Mouse (Mus musculus): ENCODE measurements around the gene Gtf2i. TPM values are rescaled to one million over a fixed set of nuclear protein-coding genes. Genes with fewer than 3 reads are reported as not detected.
"Not testable (repeated sequence)": the region's sequence is repeated elsewhere in the genome, so short reads cannot be mapped to it uniquely, and the experiment has no call there.

The Gtf2i gene
- polyA plus RNA-seq, 1 experiment from 2014 or later = 182 TPM

DNA sequence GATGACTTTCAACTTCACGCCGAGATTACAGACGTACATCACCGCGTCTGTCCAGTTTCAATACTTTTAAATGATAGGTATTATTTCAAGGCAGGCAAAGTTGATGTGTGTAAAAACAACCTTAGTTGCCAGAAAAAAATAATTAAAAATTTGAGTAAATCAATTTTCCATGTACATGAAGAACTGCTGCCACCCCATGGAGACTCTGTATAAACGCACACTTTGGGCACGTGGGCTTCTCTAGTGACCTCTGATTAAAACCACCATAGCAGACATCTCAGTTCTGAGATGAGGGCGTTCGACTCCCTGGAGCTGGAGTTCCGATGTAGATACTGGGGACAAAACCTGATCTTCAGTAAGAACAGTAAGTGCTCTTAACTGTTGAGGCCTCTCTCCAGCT, 26.8 kb upstream of the Gtf2i start:
- Histone ChIP-seq H3K4me1 (no peaks in the 10 kb centered on the region), H3K36me3 (no peaks in the 10 kb centered on the region), H3K4me3 (no peak overlapping the region), H3K27ac (replicated peaks) (no peak overlapping the region), H3K4me2 (replicated peaks) (no peak overlapping the region), H3K9me3 (no peaks in the 10 kb centered on the region), H3K27me3 (no peaks in the 10 kb centered on the region), H3K9ac (replicated peaks) (no peak overlapping the region)
- ATAC-seq (replicated peaks) = no peak
- 69% methylated on average over 10 of the region's 10 CpGs for WGBS

DNA sequence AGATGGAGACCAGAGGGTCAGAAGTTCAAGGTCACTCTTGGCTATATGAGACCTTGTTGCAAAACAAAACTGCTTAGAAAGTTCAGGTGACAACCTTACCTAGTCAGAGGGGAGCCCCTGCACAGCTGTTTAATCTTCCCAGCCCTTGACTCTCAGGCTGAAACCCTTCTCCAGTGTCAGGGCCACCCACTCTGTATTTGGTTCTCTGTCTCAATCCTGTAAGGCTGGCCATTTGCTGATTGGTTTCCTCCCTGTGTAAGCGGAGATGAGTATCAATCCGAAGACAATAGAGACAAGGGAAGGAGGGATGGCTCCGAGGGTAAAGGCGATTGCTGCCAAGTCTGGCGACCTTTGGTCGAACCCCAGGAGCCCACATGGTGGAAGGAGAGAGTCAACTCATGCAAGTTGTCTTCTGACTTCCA, 25.6 kb upstream of the Gtf2i start:
- no peak overlapping the region for H3K27ac ChIP-seq (replicated peaks)
- ATAC-seq (replicated peaks) = no peak
- H3K9me3 ChIP-seq = no peaks in the 10 kb centered on the region
- no peak overlapping the region for H3K4me3 ChIP-seq
- H3K4me1 ChIP-seq = no peaks in the 10 kb centered on the region
- H3K4me2 ChIP-seq (replicated peaks) = no peak overlapping the region
- no peaks in the 10 kb centered on the region for H3K36me3 ChIP-seq
- H3K27me3 ChIP-seq = no peaks in the 10 kb centered on the region
- no peak overlapping the region for H3K9ac ChIP-seq (replicated peaks)
- WGBS = 17% methylated on average over 6 of the region's 6 CpGs

DNA sequence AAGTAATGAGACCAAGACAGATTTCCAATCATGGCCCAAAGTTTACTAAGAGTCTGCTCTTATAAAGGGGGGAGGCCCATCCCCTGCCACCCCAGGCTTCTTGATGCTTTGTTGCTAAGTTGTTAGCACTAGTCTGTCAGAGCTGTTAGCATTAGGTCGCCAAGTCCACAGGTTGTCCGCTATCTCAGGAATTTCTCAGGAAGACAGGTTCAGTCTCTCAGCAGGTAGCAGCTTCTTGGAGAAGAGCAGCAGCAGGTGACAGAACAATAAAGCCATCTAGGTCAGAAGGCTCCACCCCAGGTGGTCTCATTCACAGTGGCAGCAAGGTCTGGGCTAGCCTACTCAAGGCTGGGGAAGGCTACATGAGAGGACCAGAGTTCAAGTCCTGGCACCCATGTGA, 22.5 kb upstream of the Gtf2i start:
- not testable (repeated sequence) for H3K9ac ChIP-seq (replicated peaks); H3K4me2 ChIP-seq (replicated peaks); ATAC-seq (replicated peaks); H3K27me3 ChIP-seq; H3K4me3 ChIP-seq; H3K36me3 ChIP-seq; H3K27ac ChIP-seq (replicated peaks); H3K9me3 ChIP-seq; H3K4me1 ChIP-seq
- 71% methylated on average over 2 of the region's 2 CpGs for WGBS

DNA sequence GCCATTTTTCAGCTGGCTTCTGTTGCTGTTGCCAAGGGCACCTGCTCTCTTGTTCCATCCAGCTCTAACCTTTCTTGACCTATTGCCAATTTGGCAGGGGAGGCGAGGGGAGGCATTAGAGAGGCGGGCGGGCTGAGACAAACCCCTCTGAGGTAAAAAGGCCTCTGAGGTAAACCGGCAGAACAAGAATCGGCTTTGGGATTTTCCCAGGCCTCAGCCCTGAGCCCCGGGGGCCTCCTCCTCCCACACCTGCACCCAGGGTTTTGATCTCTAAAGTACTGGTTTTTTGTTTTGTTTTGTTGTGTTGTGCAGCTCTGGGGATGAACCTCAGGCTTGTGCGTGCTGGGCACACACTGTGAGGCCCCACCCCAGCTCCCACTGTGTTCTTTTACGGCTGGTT, 18.2 kb upstream of the Gtf2i start:
- 16% methylated on average over 8 of the region's 8 CpGs for WGBS
- Histone ChIP-seq H3K4me3 (no peak overlapping the region), H3K9me3 (no peaks in the 10 kb centered on the region), H3K27ac (replicated peaks) (no peak overlapping the region), H3K27me3 (no peaks in the 10 kb centered on the region), H3K4me1 (peaks cover 5% of the 10 kb centered on the region; the same call in 1 of the 2 replicates), H3K36me3 (no peaks in the 10 kb centered on the region), H3K4me2 (replicated peaks) (no peak overlapping the region), H3K9ac (replicated peaks) (no peak overlapping the region)
- ATAC-seq (replicated peaks) = no peak

DNA sequence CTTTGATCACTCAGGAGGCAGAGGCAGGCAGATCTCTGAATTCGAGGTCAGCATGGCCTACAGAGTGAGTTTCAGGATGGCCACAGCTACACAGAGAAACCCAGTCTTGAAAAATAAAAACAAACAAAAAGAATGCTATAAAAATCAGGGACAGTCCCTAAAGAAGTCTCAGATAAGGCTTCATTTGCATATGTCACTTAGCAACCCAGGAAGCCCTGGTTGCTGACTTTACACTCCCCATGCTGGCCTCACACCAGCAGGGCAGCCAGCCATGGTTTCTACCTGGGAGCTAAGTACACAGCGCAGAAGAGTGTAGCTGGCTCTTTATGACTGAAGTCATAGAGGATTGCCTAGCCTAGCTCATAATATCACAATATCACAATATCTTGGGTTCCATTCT, 15.5 kb upstream of the Gtf2i start:
- no peak overlapping the region for H3K4me3 ChIP-seq

DNA sequence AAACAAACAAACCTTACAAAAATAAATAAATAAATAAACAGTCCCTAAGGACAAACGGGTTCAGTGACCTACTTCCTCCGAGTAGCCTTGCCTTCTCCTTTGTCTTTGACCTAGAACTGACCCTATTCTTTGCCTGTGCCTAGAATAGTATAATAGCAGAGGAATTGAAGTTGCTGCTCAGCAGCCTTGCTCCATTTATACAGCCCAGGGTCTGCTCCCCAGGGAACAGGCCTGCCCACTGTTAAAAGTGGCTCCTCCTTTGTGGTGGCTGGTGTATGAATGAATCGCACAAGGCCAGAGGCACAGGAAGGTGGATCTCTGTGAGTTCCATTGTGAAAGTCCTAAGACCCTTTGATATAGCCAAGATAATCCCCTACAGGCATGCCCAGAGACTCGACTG, 14.8 kb upstream of the Gtf2i start:
- Histone ChIP-seq H3K36me3 (no peaks in the 10 kb centered on the region), H3K27me3 (no peaks in the 10 kb centered on the region), H3K4me3 (no peak overlapping the region), H3K4me1 (peaks cover 5% of the 10 kb centered on the region; the same call in 1 of the 2 replicates), H3K27ac (replicated peaks) (no peak overlapping the region), H3K9ac (replicated peaks) (no peak overlapping the region), H3K9me3 (no peaks in the 10 kb centered on the region), H3K4me2 (replicated peaks) (no peak overlapping the region)
- WGBS = 7% methylated on average over 4 of the region's 4 CpGs
- no peak for ATAC-seq (replicated peaks)

More for the DNA sequence above, 15.5 kb upstream of the Gtf2i start:
- no peaks in the 10 kb centered on the region for H3K27me3 ChIP-seq
- WGBS = 93% methylated on average over 2 of the region's 2 CpGs
- H3K4me1 ChIP-seq = peaks cover 5% of the 10 kb centered on the region; the same call in 1 of the 2 replicates
- H3K4me2 ChIP-seq (replicated peaks) = no peak overlapping the region
- H3K9me3 ChIP-seq = no peaks in the 10 kb centered on the region
- no peak overlapping the region for H3K9ac ChIP-seq (replicated peaks)
- no peak overlapping the region for H3K27ac ChIP-seq (replicated peaks)
- H3K36me3 ChIP-seq = no peaks in the 10 kb centered on the region
- no peak for ATAC-seq (replicated peaks)

DNA sequence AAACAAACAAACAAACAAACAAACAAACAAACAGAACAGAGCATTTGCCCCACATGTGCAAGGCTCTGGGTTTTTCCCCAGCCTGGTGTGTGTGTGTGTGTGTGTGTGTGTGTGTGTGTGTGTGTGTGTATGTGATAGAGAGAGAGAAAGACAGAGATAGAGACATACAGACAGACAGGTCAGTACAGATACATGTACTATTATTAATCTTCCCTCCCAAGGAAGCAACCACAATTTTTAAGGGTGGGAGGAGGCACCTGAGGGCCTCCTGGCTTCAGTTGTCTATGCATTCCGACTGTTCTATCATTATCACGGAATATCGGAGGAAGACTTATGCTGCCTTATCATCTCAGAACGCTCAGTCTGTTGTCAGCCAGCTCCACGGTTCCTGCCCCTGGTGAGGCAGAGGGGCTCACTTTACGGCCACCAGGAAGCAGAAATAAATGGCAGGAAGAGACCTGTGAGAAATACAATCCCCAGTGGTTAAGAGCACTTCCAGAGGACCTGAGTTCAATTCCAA, 14.0 kb upstream of the Gtf2i start:
- Histone ChIP-seq H3K27me3 (no peaks in the 10 kb centered on the region), H3K9ac (replicated peaks) (no peak overlapping the region), H3K4me2 (replicated peaks) (no peak overlapping the region), H3K4me3 (no peak overlapping the region), H3K4me1 (peaks cover 5% of the 10 kb centered on the region; the same call in 1 of the 2 replicates), H3K27ac (replicated peaks) (no peak overlapping the region), H3K9me3 (no peaks in the 10 kb centered on the region), H3K36me3 (no peaks in the 10 kb centered on the region)
- ATAC-seq (replicated peaks) = no peak
- 95% methylated on average over 6 of the region's 6 CpGs for WGBS

DNA sequence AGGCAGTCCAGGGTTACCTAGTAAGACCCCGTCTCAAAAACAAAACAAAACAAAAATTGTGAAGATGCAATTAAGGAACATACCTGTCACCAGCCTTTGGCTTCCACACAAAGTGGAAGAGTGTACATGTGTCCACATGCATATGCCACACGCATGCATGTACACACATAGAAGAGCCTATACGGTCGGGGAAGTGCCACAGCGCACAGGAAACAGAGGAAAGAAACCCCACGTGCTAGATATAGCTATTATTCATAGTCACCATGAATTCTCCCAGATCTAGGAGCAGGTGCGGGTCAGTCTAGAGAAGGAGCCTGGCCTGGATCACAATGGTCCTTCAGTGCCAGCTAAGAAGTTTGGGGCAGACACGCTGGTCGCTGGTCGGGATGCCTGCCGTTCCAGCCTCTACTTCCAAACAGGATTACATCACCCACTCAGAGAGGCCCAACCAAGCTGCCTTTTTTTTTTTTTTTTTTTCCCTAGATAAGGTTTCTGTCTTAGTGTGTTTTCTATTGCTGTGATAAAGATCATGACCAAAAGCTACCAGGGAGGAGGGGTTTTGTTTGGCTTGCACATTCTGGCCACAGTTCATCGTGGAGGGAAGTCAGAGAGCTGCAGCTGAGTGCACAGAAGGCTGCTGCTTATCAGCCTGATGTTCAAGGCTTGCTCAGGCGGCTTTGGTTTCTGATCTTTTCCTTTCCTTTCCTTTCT, 11.5 kb upstream of the Gtf2i start:
- Histone ChIP-seq H3K9ac (replicated peaks) (no peak overlapping the region), H3K4me1 (no peaks in the 10 kb centered on the region), H3K4me2 (replicated peaks) (no peak overlapping the region), H3K27ac (replicated peaks) (no peak overlapping the region), H3K4me3 (no peak overlapping the region), H3K9me3 (no peaks in the 10 kb centered on the region), H3K36me3 (no peaks in the 10 kb centered on the region), H3K27me3 (no peaks in the 10 kb centered on the region)
- 72% methylated on average over 13 of the region's 13 CpGs for WGBS
- no peak for ATAC-seq (replicated peaks)

DNA sequence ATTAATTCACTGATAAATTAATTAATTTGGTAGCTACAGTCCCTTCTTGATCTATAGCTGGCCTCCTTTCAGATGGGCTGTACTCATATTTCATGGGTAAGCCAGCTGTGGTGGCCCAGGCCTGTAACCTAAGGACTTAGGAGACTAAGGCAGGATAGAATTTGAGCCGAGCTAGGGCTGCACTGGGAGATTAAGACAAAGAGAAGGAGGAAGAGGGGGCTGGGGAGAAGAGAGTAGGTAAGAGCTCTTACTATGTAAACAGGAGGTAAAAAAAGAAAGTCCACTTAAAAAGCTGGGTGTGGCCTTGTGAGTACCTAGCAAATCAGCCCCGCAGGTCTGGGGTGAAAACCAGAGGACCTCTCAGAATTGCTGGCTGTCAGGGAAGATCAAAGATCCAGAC, 9.3 kb upstream of the Gtf2i start:
- H3K9me3 ChIP-seq = no peaks in the 10 kb centered on the region
- no peak overlapping the region for H3K9ac ChIP-seq (replicated peaks)
- H3K4me1 ChIP-seq = no peaks in the 10 kb centered on the region
- WGBS = 49% methylated on average over 2 of the region's 2 CpGs
- no peaks in the 10 kb centered on the region for H3K36me3 ChIP-seq
- H3K27me3 ChIP-seq = no peaks in the 10 kb centered on the region
- H3K4me2 ChIP-seq (replicated peaks) = no peak overlapping the region
- H3K4me3 ChIP-seq = no peak overlapping the region
- H3K27ac ChIP-seq (replicated peaks) = no peak overlapping the region
- ATAC-seq (replicated peaks) = no peak

DNA sequence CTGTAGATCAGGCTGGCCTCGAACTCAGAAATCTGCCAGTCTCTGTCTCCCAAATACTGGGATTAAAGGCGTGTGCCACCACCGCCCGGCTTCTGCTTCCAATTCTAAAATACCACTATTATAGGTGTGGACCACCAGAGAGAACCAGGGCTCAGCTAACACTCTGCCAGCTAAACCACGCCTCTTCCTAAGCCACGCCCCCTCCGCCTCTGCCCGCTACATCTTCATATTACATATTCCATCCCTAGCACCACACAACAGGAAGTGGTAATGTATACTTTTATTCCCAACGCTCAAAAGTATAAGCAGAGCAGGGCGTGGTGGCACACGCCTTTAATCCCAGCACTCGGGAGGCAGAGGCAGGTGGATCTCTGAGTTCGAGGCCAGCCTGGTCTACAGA, 8.8 kb upstream of the Gtf2i start:
- 94% methylated on average over 13 of the region's 13 CpGs for WGBS
- no peaks in the 10 kb centered on the region for H3K36me3 ChIP-seq
- ATAC-seq (replicated peaks) = no peak

DNA sequence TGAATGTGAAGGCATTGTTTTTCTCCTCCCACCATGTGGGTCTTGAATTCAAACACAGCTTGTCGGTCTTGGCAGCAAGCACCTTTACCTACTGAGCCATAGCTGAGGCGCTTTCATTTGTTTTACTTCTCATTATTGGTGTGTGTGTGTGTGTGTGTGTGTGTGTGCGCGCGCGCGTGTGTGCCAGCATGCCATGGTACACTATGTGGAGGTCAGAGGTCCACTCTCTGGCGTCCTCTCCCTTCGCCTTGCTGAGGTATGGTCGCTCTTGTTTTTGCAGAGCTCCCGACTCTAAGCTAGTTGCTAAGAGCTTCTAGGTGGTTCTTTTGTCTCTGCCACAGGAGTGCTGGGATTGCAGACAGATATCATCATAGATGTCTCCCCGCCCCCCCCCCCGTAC, 7.8 kb upstream of the Gtf2i start:
- no peak overlapping the region for H3K4me2 ChIP-seq (replicated peaks)
- H3K27me3 ChIP-seq = no peaks in the 10 kb centered on the region
- no peak overlapping the region for H3K27ac ChIP-seq (replicated peaks)
- no peak overlapping the region for H3K4me3 ChIP-seq
- no peak overlapping the region for H3K9ac ChIP-seq (replicated peaks)
- no peaks in the 10 kb centered on the region for H3K36me3 ChIP-seq
- no peaks in the 10 kb centered on the region for H3K9me3 ChIP-seq
- no peak for ATAC-seq (replicated peaks)
- WGBS = 85% methylated on average over 13 of the region's 13 CpGs
- H3K4me1 ChIP-seq = no peaks in the 10 kb centered on the region

More for the DNA sequence above, 8.8 kb upstream of the Gtf2i start:
- H3K4me2 ChIP-seq (replicated peaks) = no peak overlapping the region
- H3K9ac ChIP-seq (replicated peaks) = no peak overlapping the region
- no peak overlapping the region for H3K27ac ChIP-seq (replicated peaks)
- no peaks in the 10 kb centered on the region for H3K4me1 ChIP-seq
- H3K27me3 ChIP-seq = no peaks in the 10 kb centered on the region
- H3K4me3 ChIP-seq = no peak overlapping the region
- H3K9me3 ChIP-seq = no peaks in the 10 kb centered on the region

DNA sequence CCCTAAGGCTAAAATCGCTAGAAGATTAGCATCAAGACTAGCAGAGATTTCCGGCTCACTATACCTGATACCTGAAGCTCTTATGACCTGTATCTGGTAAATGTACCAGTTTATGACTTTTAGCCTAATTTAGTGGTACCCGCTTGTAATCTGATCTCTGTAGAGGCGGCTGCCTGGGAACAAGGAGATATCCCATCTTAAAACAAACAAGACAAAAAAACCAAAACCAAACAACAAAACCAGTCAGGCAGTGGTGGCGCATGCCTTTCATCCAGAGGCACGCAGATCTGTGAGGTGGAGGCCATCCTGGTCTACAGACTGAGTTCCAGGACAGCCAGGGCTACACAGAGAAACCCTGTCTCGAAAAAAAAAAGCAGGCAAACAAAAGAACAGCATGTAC, 7.1 kb upstream of the Gtf2i start:
- Histone ChIP-seq H3K9ac (replicated peaks) (no peak overlapping the region), H3K36me3 (no peaks in the 10 kb centered on the region), H3K4me3 (no peak overlapping the region), H3K27ac (replicated peaks) (no peak overlapping the region), H3K4me2 (replicated peaks) (no peak overlapping the region), H3K9me3 (no peaks in the 10 kb centered on the region), H3K27me3 (no peaks in the 10 kb centered on the region), H3K4me1 (0 out of 2 replicates have a peak, but pooled peaks cover 3% of the 10 kb centered on the region)
- 71% methylated on average over 7 of the region's 7 CpGs for WGBS
- no peak for ATAC-seq (replicated peaks)

DNA sequence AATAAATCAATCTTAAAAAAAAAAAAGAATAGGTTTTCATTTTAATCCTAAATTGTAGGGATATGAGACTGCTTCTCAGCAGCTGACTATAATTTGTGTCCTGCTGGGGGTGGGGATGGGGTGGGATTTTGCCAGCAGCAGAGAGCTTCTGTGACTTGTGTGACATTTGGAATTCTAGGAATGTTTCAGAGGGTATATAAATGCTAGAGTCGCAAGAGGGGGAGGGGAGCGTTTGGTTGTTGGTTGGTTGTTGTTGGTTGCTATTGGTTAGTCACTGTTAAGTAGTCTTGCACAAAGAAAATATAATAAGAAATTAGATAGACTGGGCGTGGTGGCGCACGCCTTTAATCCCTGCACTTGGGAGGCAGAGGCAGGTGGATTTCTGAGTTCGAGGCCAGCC, 4.3 kb upstream of the Gtf2i start:
- no peak for ATAC-seq (replicated peaks)
- H3K4me3 ChIP-seq = no peak overlapping the region
- no peaks in the 10 kb centered on the region for H3K36me3 ChIP-seq
- WGBS = 93% methylated on average over 6 of the region's 6 CpGs
- no peak overlapping the region for H3K27ac ChIP-seq (replicated peaks)
- H3K4me2 ChIP-seq (replicated peaks) = no peak overlapping the region
- no peak overlapping the region for H3K9ac ChIP-seq (replicated peaks)
- H3K27me3 ChIP-seq = no peaks in the 10 kb centered on the region
- peaks cover 16% of the 10 kb centered on the region for H3K4me1 ChIP-seq
- no peaks in the 10 kb centered on the region for H3K9me3 ChIP-seq
